Mouse (Mus musculus): Measurements from ENCODE around the gene Rps27a. TPM values are rescaled to one million over a fixed set of nuclear protein-coding genes. Genes with fewer than 3 reads are reported as not detected.

Gene Rps27a
- total and polyA plus RNA-seq, 3 experiments: 560 to 2,403 (median 1,339) TPM

DNA sequence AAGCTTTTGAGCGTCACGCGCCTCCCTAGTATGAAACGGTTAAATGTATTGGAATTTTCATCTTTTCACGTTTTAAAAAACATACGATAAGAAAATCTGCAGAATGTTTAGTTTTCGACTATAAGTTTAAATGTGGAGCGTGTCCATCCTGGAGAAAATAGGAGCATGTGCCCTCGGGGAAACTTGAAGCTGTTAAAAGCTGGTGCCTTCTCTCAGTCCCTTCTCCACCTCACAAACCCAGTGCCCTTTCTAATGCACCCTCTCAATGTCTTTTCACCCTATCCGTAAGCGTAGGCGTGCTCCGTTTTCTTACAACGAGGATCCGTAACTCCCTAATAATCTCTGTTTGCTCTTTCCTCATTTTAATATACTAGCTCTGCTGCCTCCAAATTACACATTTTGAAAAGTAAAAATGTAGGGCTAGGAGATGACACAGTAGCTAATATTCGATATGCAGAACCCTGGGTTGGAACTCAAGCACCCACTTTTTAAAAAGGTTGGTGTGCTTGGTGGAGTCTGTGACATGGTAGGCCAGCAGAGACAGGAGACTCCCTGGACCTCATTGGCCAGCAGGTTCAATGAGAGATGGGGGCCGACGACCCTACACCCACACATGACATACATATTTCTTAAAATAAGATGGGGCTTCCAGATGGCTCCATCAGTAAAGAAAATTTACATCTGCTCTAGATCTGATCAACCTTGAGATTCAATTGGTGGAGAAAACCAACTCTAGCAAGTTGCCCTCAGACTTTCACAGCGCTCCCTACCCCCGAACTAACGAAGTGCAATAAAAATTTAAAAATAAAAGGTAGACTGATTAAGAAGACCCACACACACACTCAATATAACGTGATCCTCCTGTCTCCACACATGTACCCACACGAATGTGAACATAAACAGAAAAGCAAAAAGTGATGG, 855 bp upstream of the Rps27a start:
- Histone ChIP-seq H3K27ac (ENCODE audit: control insufficient read depth, low read depth, low read length) (peak overlapping the region; percentile 92), H3K4me1 (ENCODE audit: control insufficient read depth in 1 of 2, insufficient read depth in 2 of 2, low read length in 2 of 2) (peaks cover 4 to 17% of the 10 kb centered on the region in 2 experiments), H3K36me3 (ENCODE audit: control insufficient read depth in 1 of 2, insufficient read depth in 2 of 2, low read length in 2 of 2) (peaks cover 22 to 33% of the 10 kb centered on the region in 2 experiments)

DNA sequence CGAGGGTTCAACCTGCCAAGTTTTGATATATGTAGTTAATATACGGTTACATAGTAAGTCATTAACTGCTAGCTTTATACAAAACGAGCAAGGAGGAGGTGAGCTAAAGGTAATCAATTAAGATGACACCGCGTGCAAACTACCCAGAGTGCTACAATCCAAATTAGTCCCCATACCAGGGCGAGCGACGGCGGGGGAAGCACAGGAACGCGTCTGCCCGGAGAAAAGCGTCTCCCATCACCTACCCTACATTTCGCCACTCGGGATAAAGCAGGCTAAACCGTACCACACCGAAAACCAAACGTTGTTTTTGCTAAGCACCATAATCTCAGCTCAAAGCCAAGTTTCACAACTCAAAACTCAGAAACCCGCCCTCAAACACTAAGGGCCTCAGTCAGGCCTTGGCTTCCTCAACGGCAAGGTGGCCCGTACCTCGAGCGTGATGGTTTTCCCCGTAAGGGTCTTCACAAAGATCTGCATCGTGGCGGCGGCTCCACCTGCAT, 609 bp downstream of the Rps27a start:
- peaks cover 26 to 33% of the 10 kb centered on the region in 2 experiments for H3K36me3 ChIP-seq (ENCODE audit: control insufficient read depth in 1 of 2, insufficient read depth in 2 of 2, low read length in 2 of 2)
- no peaks in the 10 kb centered on the region for H3K9me3 ChIP-seq (replicated peaks; ENCODE audit: insufficient read depth, low read length)
- TF ChIP-seq CHD1 (IDR thresholded peaks at IDR 0.05; ENCODE audit: low read depth, low read length) (peak; percentile 83), POLR2A (IDR thresholded peaks at IDR 0.05; ENCODE audit: control insufficient read depth in 1 of 2, insufficient read depth in 1 of 2, low read depth in 1 of 2, low read length in 2 of 2, poor library complexity in 1 of 2) (peak; percentile 7 to 69; a peak in 3 of 4 replicates), MAX (IDR thresholded peaks at IDR 0.05; ENCODE audit: low read length) (no peak), TCF12 (IDR thresholded peaks at IDR 0.05; ENCODE audit: low read depth, low read length) (no peak), EP300 (IDR thresholded peaks at IDR 0.05; ENCODE audit: low read depth in 1 of 2, low read length in 2 of 2) (no peak), UBTF (IDR thresholded peaks at IDR 0.05; ENCODE audit: borderline replicate concordance, insufficient read depth, low read depth, low read length) (0 out of 2 replicates have a peak, but pooled peaks have one; percentile 56), POLR2AphosphoS2 (IDR thresholded peaks at IDR 0.05; ENCODE audit: low read length) (peak; percentile 50; the same call in 1 of the 2 replicates), RAD21 (IDR thresholded peaks at IDR 0.05; ENCODE audit: low read depth, low read length) (no peak), ZC3H11A (IDR thresholded peaks at IDR 0.05; ENCODE audit: low read depth, low read length) (no peak), USF2 (IDR thresholded peaks at IDR 0.05; ENCODE audit: borderline replicate concordance in 1 of 2, insufficient read depth in 1 of 2, low read depth in 1 of 2, low read length in 2 of 2) (no peak), POLR2AphosphoS5 (IDR thresholded peaks at IDR 0.05; ENCODE audit: borderline replicate concordance, low read depth, low read length) (peak; percentile 74; the same call in 1 of the 2 replicates), TBP (IDR thresholded peaks at IDR 0.05; ENCODE audit: low read depth, low read length) (no peak), ZMIZ1 (IDR thresholded peaks at IDR 0.05; ENCODE audit: low read depth, low read length) (no peak), SMC3 (IDR thresholded peaks at IDR 0.05; ENCODE audit: low read depth, low read length) (peak; percentile 14; the same call in 1 of the 2 replicates)
- peak overlapping the region; percentile 97 for H3K9ac ChIP-seq (ENCODE audit: control insufficient read depth, low read depth, low read length, poor library complexity, severe bottlenecking)
- peak overlapping the region; percentile 95 for H3K27ac ChIP-seq (ENCODE audit: control insufficient read depth, low read depth, low read length)
- H3K4me1 ChIP-seq (ENCODE audit: control insufficient read depth in 1 of 2, insufficient read depth in 2 of 2, low read length in 2 of 2): peaks cover 4 to 17% of the 10 kb centered on the region in 2 experiments
- H3K4me3 ChIP-seq (ENCODE audit: control insufficient read depth in 1 of 2, insufficient read depth in 1 of 2, low read depth in 2 of 2, low read length in 2 of 2): peak overlapping the region; percentile 75 to 99
- DNase-seq (ENCODE audit: low read depth, low spot score): no peak
- H3K27me3 ChIP-seq (ENCODE audit: control insufficient read depth in 1 of 2, insufficient read depth in 2 of 2, low read length in 2 of 2): no peaks in the 10 kb centered on the region
- peaks cover 26% of the 10 kb centered on the region for H3K79me2 ChIP-seq (ENCODE audit: control insufficient read depth, insufficient read depth, low read length, poor library complexity)

More for the DNA sequence above, 855 bp upstream of the Rps27a start:
- Histone ChIP-seq H3K9me3 (replicated peaks; ENCODE audit: insufficient read depth, low read length) (no peaks in the 10 kb centered on the region), H3K9ac (ENCODE audit: control insufficient read depth, low read depth, low read length, poor library complexity, severe bottlenecking) (peak overlapping the region; percentile 97), H3K4me3 (ENCODE audit: control insufficient read depth in 1 of 2, insufficient read depth in 1 of 2, low read depth in 2 of 2, low read length in 2 of 2) (peak overlapping the region; percentile 75 to 99), H3K27me3 (ENCODE audit: control insufficient read depth in 1 of 2, insufficient read depth in 2 of 2, low read length in 2 of 2) (no peaks in the 10 kb centered on the region), H3K79me2 (ENCODE audit: control insufficient read depth, insufficient read depth, low read length, poor library complexity) (peaks cover 26% of the 10 kb centered on the region)
- DNase-seq (ENCODE audit: low read depth, low spot score): peak; percentile 87
- no peak for TF ChIP-seq RCOR1 (IDR thresholded peaks at IDR 0.05; ENCODE audit: low read depth, low read length)
- TF ChIP-seq CTCF (IDR thresholded peaks at IDR 0.05 in 2 of 3, conservative IDR thresholded peaks at IDR 0.05 in 1 of 3; ENCODE audit: control insufficient read depth in 1 of 3, insufficient read depth in 1 of 3, low read depth in 2 of 3, low read length in 3 of 3, poor library complexity in 1 of 3, severe bottlenecking in 1 of 3): peak in 2 of 3 experiments; percentile 23 to 49; a peak in 3 of 6 replicates
- peak in 1 of 2 experiments; percentile 50; a peak in 1 of 4 replicates for TF ChIP-seq POLR2A (IDR thresholded peaks at IDR 0.05; ENCODE audit: control insufficient read depth in 1 of 2, insufficient read depth in 1 of 2, low read depth in 1 of 2, low read length in 2 of 2, poor library complexity in 1 of 2)
- peak; percentile 58; the same call in 1 of the 2 replicates for TF ChIP-seq ZMIZ1 (IDR thresholded peaks at IDR 0.05; ENCODE audit: low read depth, low read length)
- no peak for TF ChIP-seq SIN3A (IDR thresholded peaks at IDR 0.05; ENCODE audit: low read length)
- no peak for TF ChIP-seq TAL1 (IDR thresholded peaks at IDR 0.05; ENCODE audit: low read length)
- no peak for TF ChIP-seq NELFE (IDR thresholded peaks at IDR 0.05; ENCODE audit: low read depth, low read length)
- TF ChIP-seq ETS1 (IDR thresholded peaks at IDR 0.05; ENCODE audit: low read depth, low read length): peak; percentile 1; the same call in 1 of the 2 replicates
- TF ChIP-seq MXI1 (IDR thresholded peaks at IDR 0.05; ENCODE audit: low read depth, low read length): peak; percentile 6; the same call in 1 of the 2 replicates
- TF ChIP-seq MAZ (IDR thresholded peaks at IDR 0.05; ENCODE audit: low read depth, low read length): 0 out of 2 replicates have a peak, but pooled peaks have one; percentile 5
- TF ChIP-seq CHD1 (IDR thresholded peaks at IDR 0.05; ENCODE audit: low read depth, low read length): 0 out of 2 replicates have a peak, but pooled peaks have one; percentile 15
- no peak for TF ChIP-seq ZC3H11A (IDR thresholded peaks at IDR 0.05; ENCODE audit: low read depth, low read length)
- TF ChIP-seq E2F4 (IDR thresholded peaks at IDR 0.05; ENCODE audit: borderline replicate concordance, low read depth, low read length): 0 out of 2 replicates have a peak, but pooled peaks have one; percentile 56
- peak; percentile 76; the same call in 1 of the 2 replicates for TF ChIP-seq TBP (IDR thresholded peaks at IDR 0.05; ENCODE audit: low read depth, low read length)
- TF ChIP-seq USF1 (IDR thresholded peaks at IDR 0.05; ENCODE audit: low read depth, low read length): 0 out of 2 replicates have a peak, but pooled peaks have one; percentile 5
- TF ChIP-seq UBTF (IDR thresholded peaks at IDR 0.05; ENCODE audit: borderline replicate concordance, insufficient read depth, low read depth, low read length): no peak
